Mouse (Mus musculus) cerebellum, adult 11 months (tissue): ENCODE data around the gene Nudt21.

Experiments
- DNase-seq: peaks from one replicate; pipeline ENCODE4 v3.0.0; 2022

Gene Nudt21

DNA sequence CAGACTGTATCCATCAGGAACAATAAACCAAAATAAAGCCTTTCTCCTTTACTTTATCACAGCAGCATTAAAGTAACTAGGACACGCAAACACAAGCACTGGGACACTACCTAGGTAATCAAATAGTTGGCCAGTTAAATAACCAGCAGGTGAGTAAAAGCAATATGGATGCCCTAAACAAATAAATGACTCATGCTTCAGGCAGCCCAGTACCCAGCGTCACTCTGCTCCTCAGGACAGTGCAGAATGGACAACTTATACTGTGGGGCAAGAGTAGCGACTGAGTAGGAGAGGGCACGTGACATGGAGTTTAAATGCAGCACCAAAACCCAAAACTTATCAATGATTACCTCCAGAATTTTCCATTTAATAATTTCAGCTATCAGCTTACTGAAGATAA, 47.1 kb downstream of the Nudt21 start:
- no peak for DNase-seq

DNA sequence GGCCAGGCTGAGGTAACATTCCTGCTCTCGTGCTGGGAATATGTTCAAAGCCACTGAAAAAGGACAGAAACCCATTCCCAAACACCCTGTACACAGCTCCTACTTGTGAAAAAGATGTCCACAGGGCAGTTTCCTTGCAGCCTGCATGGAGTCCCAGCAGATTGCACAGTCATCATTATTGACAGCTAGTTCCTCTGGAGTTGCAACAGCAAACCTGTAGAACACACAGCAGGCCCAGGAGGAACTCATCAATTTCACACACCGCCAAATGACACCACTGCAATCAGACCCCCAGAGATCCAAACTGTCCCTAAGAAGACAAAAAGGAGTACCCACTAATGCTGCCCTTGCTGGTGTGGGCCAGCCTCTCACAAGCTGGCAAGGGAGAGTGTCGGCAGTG, 52.1 kb downstream of the Nudt21 start:
- no peak for DNase-seq

DNA sequence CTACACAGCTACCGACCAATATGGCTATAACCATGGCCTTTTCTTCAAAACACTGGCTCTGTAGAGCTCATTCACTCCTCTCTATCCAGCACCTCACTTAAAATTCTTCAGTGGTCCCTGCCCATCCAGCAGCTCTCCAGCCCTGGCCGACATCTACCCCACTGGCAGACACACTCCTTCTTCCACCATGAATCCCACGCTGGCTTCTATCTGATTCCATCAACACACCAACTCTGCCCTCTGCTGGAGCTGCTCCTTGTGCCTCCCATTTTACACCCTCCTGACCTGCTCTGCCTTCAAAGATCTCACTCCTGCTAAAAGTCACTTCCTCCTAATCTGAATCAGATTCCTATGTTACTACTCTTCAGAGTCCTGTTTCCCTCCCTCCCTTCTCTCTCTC, 53.0 kb downstream of the Nudt21 start:
- no peak for DNase-seq

DNA sequence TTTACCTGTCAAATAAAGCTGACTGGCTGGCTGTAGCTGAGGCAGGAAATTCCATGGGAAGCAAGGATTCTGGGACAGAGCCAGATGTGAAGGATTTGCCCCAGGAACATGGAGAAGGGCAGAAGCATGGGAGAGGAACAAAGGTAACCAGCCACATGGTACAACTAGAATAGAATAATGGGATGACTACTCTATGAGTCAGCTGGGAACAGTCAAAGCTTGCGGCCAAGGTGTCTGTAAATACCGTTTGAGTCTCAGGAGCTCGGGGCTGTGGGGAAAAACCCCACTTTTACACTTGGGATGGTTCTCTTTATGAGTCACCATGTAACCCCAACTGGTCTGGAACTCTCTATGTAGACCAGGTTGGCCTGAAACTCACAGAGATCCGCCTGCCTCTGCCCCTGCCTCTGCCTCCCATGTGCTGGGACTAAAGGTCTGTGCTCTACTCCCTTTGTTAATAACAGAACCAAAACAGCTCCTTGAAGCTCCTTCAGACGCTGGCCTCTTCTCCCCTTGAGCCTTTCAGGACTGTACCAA, 55.1 kb downstream of the Nudt21 start:
- DNase-seq, result no peak

DNA sequence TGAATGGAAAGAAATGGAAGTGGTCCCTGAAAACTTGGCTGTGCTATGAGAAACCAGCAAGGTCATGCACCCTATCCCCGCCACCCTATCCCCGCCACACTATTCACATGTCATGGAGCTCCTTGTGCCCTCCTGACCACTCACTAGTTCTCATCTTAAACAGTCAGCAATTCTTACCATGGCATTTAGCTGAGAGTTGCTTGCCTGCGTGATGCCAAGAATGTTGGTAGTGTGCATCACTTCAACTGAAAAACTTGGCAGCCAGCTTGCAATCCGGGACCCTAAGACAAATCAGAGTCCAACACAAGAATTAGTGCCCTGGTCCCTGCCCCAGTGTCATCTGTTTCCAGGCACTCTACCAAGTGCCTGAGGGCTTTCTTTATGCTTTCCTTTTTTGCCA, 56.7 kb downstream of the Nudt21 start:
- DNase-seq, result no peak

DNA sequence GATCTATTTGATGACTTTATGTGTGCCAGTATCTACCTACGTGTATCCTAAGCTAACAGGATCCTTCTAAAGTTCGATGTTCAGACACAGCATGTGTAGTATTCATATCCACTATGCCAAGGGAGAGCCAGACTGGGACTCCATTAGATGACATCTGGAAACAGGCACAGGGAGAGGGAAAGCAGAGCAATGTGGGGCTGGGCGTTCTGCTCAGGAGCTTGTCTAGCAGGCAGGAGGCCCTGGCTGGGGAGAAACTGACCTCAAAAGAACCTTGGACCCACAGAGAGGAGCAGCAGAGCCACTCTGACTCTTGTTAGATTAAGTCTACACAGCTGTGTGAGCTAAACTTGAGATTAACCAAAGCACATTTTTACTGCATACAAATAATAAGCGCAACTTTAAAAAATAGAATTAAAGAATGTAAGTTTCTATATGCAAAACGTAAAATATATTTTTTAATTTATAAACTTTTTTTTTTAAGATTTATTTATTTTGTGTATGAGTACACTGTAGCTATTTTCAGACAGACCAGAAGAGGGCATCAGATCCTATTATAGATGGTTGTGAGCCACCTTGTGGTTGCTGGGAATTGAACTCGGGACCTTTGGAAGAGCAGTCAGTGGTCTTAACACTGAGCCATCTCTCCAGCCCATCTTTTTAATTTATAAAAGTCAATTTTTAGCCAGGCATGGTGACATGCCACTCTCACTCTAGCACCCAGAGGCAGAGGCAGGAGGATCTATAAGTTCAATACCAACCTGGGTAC, 60.2 kb downstream of the Nudt21 start:
- no peak for DNase-seq

DNA sequence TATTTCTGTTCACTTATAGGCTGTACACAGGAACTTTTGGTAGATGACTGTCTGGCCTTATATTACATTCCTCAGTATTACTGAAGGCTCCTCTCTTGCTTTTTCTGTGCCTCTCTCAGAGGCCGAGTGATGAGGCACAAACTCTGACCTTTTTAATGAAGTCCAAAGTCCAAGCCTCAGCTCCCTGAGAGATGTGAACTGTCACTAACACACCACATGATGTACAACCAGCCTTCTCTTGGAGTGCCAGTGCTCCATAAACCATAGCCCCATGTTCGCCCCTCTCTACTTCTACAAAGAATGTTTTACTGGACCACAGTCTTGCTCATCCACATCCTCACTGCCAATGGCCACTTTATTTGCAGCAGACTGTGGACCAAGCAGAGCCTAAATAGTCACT, 61.5 kb downstream of the Nudt21 start:
- DNase-seq, result no peak

DNA sequence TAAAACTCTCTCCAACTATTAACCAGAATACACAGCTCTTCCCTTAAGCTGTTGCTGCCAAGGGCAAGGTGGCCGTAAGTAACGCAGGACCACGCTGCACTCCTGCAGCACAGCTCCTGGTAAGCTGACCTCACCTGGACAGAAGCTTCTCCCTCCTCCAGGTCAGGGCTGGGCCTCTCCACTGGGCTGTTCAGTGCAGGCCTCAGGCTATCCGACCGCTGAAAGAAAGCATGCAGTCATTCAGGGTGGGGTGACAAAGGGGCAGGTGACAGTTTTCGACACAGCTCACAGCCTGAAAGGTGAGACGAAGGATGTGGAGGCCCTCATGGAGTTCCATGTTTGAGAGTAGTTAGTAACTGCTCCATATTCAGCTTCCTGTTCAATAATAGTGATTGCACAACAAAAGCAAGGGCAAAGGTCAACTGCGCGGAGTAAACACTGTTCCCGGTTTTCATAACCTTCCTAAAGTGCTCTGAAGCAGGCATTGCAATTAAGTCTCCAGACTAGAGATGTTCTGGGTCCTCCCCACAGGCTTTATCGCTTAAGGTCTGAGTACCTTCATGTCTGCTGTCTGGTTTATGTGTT, 62.1 kb downstream of the Nudt21 start:
- no peak for DNase-seq

DNA sequence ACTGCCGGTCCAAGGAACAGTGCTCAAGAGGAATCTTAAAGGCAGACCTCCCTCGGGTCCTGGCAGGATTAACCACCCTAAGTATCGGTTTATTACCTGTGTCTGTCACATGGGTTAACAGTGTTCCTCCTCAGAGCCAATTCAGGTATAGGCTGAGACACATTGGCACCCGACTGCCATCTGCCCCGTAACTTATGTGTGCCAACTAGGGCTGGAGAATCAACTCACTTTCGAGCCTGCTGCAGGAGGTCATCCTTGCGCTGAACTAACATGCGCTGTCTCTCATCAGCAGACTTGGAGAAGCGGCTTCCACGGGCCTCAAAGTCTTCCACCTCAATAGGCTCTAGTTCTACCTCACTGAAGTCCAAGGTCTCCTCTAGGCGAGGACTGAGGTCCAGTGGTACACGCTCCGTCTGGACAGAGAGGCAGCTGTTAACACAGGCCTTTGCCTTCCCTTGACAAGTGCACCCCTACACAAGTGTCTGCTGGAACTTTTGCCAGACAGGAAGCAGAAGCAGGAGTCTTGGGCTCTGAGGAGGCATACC, 62.9 kb downstream of the Nudt21 start:
- no peak for DNase-seq

DNA sequence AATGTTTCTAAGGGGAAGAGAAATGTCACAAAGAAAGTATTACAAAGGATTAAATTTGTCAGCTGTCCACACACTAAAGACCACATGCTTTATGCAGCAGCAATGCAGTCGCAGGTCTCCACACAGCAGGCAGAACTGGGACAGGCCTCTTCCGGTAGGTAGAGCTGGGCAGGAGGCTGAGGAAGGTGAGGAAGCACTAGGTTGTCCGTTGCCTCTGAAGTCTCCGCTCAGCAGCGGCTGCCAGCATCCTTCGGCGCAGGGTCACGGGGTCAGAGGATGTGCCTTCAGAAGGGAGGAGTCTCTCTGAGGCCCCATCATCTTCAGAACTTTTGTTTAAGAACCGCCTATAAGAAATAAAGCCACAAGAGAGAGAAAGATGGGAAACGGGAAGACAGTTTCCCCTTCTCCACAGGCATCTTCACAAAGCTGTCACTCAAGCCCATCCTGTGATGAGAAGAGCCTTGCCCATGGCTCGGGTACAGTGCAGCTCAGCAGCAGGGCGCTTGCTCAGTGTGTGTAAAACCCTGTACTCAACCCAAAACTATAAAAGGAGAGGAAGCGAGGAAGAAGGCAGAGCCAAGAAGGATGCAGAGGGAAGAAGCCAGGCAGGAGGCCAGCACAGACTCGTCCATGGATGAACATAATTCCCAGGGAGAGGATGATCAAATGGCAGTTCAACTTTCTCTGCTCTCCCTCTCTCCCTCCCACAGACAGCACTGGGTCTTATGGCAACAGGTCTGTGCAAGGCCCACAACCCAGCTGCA, 63.7 kb downstream of the Nudt21 start:
- DNase-seq, result no peak

DNA sequence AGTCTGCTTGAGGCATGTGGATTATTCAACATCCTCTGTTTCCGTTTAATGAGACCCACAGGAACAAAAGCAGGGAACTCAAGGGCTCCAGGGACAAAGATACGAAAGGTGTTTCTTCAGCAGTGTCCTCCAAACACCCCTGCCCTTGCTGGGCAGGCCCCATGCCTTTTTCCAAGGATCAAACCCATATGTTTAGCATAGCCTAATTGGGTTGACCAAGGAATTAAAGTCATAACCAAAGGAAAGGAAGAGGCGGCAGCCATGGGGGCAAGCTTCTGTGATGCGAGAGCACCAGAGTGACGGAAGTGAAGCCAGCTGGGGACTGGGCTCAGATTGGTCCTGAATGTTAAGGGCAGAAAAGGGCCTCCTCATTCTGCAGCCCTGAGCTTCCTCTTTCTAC, 64.6 kb downstream of the Nudt21 start:
- DNase-seq, result no peak

DNA sequence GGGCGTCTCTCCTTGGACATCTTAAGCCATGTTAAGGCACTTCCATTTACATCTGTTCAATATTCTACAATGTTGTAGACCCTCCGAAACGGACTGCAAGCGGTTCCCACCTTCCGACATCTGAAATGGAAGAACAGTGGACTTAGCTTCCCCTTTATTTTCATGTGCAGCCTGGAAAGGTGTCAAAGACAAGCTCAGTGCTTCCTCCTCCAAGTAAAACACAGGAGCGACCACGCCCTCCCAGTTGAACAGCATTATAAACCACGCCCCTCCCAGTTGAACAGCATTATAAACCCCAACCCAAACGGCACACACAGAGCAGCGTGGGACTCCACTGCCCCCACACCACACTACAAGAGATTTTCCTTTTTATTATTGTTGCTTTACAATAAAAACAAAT, 65.4 kb downstream of the Nudt21 start:
- no peak for DNase-seq

DNA sequence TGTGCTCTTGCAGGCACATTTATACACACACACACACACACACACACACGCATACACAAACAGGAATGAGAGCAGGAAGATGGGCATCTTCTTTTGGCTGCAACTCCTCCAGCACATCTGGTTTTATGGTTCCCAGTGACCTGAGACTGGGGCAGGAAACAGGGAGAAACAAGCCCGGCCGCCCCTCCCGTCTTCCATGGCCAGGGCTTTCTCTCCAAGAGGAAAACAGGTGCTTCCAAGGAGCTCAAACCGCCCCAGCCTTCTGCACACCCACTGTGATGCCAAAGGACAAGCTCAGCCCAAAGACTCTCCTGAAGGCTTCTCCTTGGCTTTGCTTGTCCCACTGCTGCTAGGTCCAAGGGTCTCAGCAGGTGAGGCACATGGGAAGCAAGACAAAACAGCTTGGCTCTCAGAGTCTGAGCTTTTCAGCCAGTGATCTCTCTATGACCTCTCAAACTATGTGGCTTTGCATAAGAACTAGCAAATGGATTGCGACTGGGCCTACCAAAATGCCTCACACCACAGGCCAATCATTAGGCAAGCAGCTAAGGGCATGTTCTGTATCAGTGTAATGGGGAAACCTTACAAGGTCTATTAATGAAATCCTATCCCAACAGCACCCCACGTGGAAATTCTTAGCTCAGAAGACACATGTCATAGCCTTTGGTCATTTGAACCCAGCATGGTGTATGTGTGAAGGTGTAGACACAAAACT, 67.0 kb downstream of the Nudt21 start:
- no peak for DNase-seq

DNA sequence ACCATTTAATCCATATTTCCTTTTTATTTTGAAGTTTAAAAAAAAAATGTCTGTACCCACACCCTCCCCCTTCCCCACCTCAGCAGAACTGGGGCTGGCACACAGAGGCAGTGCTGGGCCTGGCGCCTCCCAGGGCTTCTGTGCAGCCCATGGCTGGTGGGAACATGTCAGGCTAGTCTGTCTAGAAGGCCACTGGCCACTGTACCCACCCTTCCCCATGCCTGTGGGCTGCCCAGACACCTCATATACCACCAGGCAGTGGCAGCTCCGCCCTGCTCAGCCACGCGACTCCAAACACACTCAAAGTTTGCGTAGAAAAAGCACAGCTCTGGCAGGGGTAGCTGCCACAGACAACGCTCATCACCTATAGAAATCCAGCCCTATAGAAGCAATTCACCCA, 68.5 kb downstream of the Nudt21 start:
- DNase-seq, result no peak
